Mouse (Mus musculus) gastrocnemius, postnatal 10 days (tissue): ENCODE results near the gene Homer2. TPM values are rescaled to one million over a fixed set of nuclear protein-coding genes. Genes with fewer than 3 reads are reported as not detected.

Experiments
- DNase-seq: peaks from one replicate; pipeline ENCODE4 v3.0.0; 2021; ENCODE audit warnings: mixed read lengths
- total RNA-seq, 2 experiments: library from RNA; stranded (reverse); gene quantifications; 2 replicates each; pipeline ENCODE4 v1.2.3; 2021

Homer2 gene
- total RNA-seq, 2 experiments from 2014 or later, result 26.1 to 26.3 TPM

- DNase-seq, result no peak
Measured at GRCm38 (mm10) chr7:81706027-81706415, 1.3 kb downstream of the Homer2 start.

GRCm38 (mm10) chr7:81698357-81698756 is 9.0 kb downstream of the Homer2 start:
- DNase-seq, result no peak

- no peak for DNase-seq
Measured at GRCm38 (mm10) chr7:81697954-81698353, 9.4 kb downstream of the Homer2 start.

GRCm38 (mm10) chr7:81695763-81696533 is 11.4 kb downstream of the Homer2 start:
- no peak for DNase-seq

- DNase-seq, result no peak
Measured at GRCm38 (mm10) chr7:81691067-81691466, 16.3 kb downstream of the Homer2 start.

- DNase-seq, result peak; percentile 24
Measured at GRCm38 (mm10) chr7:81689116-81689681, 18.1 kb downstream of the Homer2 start.

- no peak for DNase-seq
Measured at GRCm38 (mm10) chr7:81688378-81688777, 18.9 kb downstream of the Homer2 start.

GRCm38 (mm10) chr7:81687684-81688316 is 19.5 kb downstream of the Homer2 start:
- DNase-seq, result no peak

- DNase-seq, result no peak
Measured at GRCm38 (mm10) chr7:81685375-81685774, 22.0 kb downstream of the Homer2 start.

- no peak for DNase-seq
Measured at GRCm38 (mm10) chr7:81683779-81684422, 23.4 kb downstream of the Homer2 start.

GRCm38 (mm10) chr7:81681386-81681785 is 25.9 kb downstream of the Homer2 start:
- no peak for DNase-seq

- DNase-seq, result no peak
Measured at GRCm38 (mm10) chr7:81673359-81674013, 33.8 kb downstream of the Homer2 start.

GRCm38 (mm10) chr7:81672735-81673291 is 34.5 kb downstream of the Homer2 start:
- no peak for DNase-seq

GRCm38 (mm10) chr7:81667156-81667555 is 40.2 kb downstream of the Homer2 start:
- no peak for DNase-seq

- no peak for DNase-seq
Measured at GRCm38 (mm10) chr7:81666585-81666984, 40.7 kb downstream of the Homer2 start.

GRCm38 (mm10) chr7:81663057-81663456 is 44.3 kb downstream of the Homer2 start:
- no peak for DNase-seq

GRCm38 (mm10) chr7:81657631-81658347 is 49.5 kb downstream of the Homer2 start:
- no peak for DNase-seq

- no peak for DNase-seq
Measured at GRCm38 (mm10) chr7:81657055-81657454, 50.3 kb downstream of the Homer2 start.

- no peak for DNase-seq
Measured at GRCm38 (mm10) chr7:81656635-81657034, 50.7 kb downstream of the Homer2 start.

- peak; percentile 43 for DNase-seq
Measured at GRCm38 (mm10) chr7:81654946-81655718, 52.2 kb downstream of the Homer2 start.

- DNase-seq, result no peak
Measured at GRCm38 (mm10) chr7:81653988-81654387, 53.3 kb downstream of the Homer2 start.
